Mouse (Mus musculus): ENCODE data around the gene Dda1. TPM values are rescaled to one million over a fixed set of nuclear protein-coding genes. Genes with fewer than 3 reads are reported as not detected.
A peak's percentile ranks its signal among the peaks of the same experiment; 100 is the strongest.

Dda1 gene
- total and polyA plus RNA-seq, 2 experiments from 2014 or later = 184 to 283 TPM

DNA sequence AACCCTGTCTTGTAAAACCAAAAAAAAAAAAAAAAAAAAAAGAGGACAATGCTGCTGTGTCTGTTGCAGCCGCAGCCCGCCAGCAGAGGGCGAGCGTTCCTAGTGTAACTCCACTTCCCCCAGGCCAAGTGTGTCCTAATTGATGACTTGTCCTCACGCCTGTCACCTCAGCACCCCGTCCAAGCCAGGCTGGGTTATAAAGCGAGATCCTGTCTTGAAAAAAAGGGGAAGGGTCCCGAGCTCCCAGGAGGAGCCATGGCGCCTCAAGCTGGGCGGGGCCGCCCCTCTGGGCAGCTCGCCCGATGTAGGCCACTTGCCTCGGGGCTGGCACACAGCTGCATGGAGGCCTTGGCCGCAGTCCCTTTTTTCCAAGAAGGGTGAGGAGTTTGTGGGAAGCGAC is 26.0 kb downstream of the Dda1 start:
- WGBS = 19% methylated on average over 16 of the region's 16 CpGs
- peak; percentile 83 for ATAC-seq
- peaks cover 18% of the 10 kb centered on the region for H3K36me3 ChIP-seq (ENCODE audit: insufficient read depth)
- no peaks in the 10 kb centered on the region for H3K4me1 ChIP-seq (ENCODE audit: insufficient read depth)
- H3K9ac ChIP-seq = no peak overlapping the region
- H3K4me3 ChIP-seq (ENCODE audit: low read depth, low read length) = no peak overlapping the region
- peak; percentile 84 for DNase-seq
- H3K27ac ChIP-seq (ENCODE audit: low read depth, low read length) = no peak overlapping the region
- no peaks in the 10 kb centered on the region for H3K27me3 ChIP-seq (ENCODE audit: insufficient read depth, low read length)
- TF ChIP-seq CTCF (IDR thresholded peaks at IDR 0.05; ENCODE audit: low read depth) = peak; percentile 76
- no peaks in the 10 kb centered on the region for H3K9me3 ChIP-seq (ENCODE audit: low read length)
- peak overlapping the region; percentile 35; the same call in 1 of the 2 replicates for H3K4me2 ChIP-seq (ENCODE audit: low read depth)

DNA sequence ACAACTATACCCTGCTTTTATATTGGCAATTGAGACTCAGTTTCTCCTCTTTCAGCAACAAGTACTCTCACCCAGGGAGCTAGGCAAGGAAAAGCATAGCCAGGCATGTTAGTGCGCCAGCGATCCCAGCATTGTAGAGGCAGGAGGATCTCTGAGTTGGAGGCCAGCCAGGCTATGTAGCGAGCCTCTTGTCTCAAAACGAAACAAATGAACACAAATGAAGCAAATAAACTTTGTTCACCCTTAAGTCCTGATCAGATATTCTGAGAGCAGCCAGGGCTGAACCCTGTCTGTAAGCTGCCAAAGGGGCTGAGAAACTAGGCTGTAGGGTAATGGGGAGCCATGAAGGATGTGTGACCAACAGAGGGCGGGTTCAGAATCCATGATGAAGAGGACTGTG is 26.8 kb downstream of the Dda1 start:
- Histone ChIP-seq H3K36me3 (ENCODE audit: insufficient read depth) (peaks cover 18% of the 10 kb centered on the region), H3K4me2 (ENCODE audit: low read depth) (no peak overlapping the region), H3K27ac (ENCODE audit: low read depth, low read length) (no peak overlapping the region), H3K27me3 (ENCODE audit: insufficient read depth, low read length) (no peaks in the 10 kb centered on the region), H3K4me3 (ENCODE audit: low read depth, low read length) (no peak overlapping the region), H3K9ac (no peak overlapping the region), H3K4me1 (ENCODE audit: insufficient read depth) (no peaks in the 10 kb centered on the region), H3K9me3 (ENCODE audit: low read length) (no peaks in the 10 kb centered on the region)
- no peak for TF ChIP-seq CTCF (IDR thresholded peaks at IDR 0.05; ENCODE audit: low read depth)
- DNase-seq (no peak), ATAC-seq (no peak)
- WGBS = 81% methylated on average over 5 of the region's 5 CpGs

DNA sequence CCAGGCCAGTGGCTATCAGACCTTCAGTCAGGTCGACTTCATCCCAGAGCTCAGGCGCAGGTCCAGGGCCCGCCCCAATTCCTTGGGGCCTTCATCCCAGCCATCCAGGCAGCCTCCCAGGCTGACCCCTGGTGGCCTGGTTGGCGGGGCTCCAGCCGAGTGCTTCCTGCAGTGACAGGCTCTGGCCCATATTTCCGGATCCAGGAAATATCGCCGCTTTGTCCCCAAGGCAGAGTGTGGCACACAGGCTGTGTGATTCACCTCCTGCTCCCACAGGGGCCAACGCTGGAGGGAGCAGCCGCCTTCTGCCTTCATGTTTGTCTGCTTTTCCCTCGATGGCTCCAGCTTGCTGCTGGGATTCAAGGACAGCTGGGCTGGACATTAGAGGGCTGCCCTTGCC is 27.5 kb downstream of the Dda1 start:
- DNase-seq (no peak), ATAC-seq (no peak)
- Histone ChIP-seq H3K9me3 (ENCODE audit: low read length) (no peaks in the 10 kb centered on the region), H3K36me3 (ENCODE audit: insufficient read depth) (peaks cover 14% of the 10 kb centered on the region), H3K4me3 (ENCODE audit: low read depth, low read length) (no peak overlapping the region), H3K4me1 (ENCODE audit: insufficient read depth) (no peaks in the 10 kb centered on the region), H3K27ac (ENCODE audit: low read depth, low read length) (no peak overlapping the region), H3K4me2 (ENCODE audit: low read depth) (no peak overlapping the region), H3K27me3 (ENCODE audit: insufficient read depth, low read length) (no peaks in the 10 kb centered on the region), H3K9ac (no peak overlapping the region)
- WGBS = 54% methylated on average over 11 of the region's 11 CpGs
- 0 out of 2 replicates have a peak, but pooled peaks have one; percentile 15 for TF ChIP-seq CTCF (IDR thresholded peaks at IDR 0.05; ENCODE audit: low read depth)

DNA sequence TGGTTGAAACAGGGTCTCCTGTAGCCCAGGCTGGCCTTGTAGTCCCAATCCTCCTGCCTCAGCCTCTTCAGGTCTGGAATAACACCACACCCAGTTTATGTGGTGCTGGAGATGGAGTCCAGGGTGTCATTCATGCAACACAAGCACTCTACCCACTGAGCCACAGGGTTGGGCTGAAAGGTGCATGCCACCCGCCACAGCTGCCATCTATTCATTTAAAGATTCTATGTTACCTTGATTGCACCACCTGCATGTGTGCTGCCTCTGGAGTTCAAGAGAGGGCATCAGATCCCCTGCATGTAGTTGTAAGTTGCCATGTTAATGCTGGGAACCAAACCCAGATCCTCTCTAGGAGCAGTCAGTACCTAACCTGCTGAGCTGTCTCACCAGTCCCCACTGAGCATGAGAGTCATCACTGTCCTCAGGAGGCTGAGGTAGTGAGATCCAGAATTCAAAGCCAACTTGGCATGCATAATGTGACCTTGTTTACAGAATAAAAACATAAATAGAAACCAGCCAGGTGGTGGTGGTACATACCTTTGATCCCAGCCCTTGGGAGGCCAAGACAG is 28.2 kb downstream of the Dda1 start:
- no peak overlapping the region for H3K27ac ChIP-seq (ENCODE audit: low read depth, low read length)
- DNase-seq (no peak), ATAC-seq (no peak)
- H3K4me1 ChIP-seq (ENCODE audit: insufficient read depth) = no peaks in the 10 kb centered on the region
- peaks cover 11% of the 10 kb centered on the region for H3K36me3 ChIP-seq (ENCODE audit: insufficient read depth)
- H3K27me3 ChIP-seq (ENCODE audit: insufficient read depth, low read length) = no peaks in the 10 kb centered on the region
- 89% methylated on average over 1 of the region's 1 CpGs for WGBS
- no peaks in the 10 kb centered on the region for H3K9me3 ChIP-seq (ENCODE audit: low read length)
- TF ChIP-seq CTCF (IDR thresholded peaks at IDR 0.05; ENCODE audit: low read depth) = no peak
- no peak overlapping the region for H3K9ac ChIP-seq
- no peak overlapping the region for H3K4me2 ChIP-seq (ENCODE audit: low read depth)
- no peak overlapping the region for H3K4me3 ChIP-seq (ENCODE audit: low read depth, low read length)

DNA sequence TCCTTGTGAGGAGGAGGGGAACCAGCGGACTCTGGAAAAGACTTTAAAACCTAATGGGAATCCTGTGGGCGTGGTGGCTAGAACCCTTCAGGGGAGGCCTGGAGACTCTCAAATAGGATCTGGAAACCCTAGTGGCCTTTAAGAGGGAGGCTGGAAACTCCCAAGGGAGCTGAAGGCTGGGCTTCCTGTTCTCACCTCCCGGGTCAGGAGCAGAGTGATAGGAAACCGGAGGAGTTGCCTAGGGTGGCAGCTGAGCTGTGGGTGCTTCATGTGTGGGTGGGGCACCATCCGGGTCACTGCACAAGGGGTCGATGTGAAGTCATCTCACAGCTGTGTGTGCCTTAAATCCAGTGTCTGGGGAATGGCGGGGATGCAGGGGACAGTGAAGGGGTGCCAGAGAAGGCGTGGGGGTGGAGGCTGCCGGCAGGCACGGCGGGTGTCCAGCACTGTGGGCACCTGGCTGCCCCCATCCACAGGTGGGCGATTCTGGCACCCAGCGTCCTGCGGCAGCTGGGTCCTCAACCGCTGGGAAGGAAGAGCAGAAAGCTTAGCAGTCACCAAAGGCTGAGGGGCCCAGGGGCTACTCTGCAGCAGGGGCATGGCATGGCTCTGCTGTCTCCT is 29.0 kb downstream of the Dda1 start:
- WGBS = 29% methylated on average over 15 of the region's 15 CpGs
- Histone ChIP-seq H3K4me3 (ENCODE audit: low read depth, low read length) (no peak overlapping the region), H3K4me1 (ENCODE audit: insufficient read depth) (no peaks in the 10 kb centered on the region), H3K27me3 (ENCODE audit: insufficient read depth, low read length) (no peaks in the 10 kb centered on the region), H3K4me2 (ENCODE audit: low read depth) (no peak overlapping the region), H3K36me3 (ENCODE audit: insufficient read depth) (peaks cover 3% of the 10 kb centered on the region; the same call in 1 of the 2 replicates), H3K9ac (no peak overlapping the region), H3K27ac (ENCODE audit: low read depth, low read length) (no peak overlapping the region), H3K9me3 (ENCODE audit: low read length) (no peaks in the 10 kb centered on the region)
- no peak for TF ChIP-seq CTCF (IDR thresholded peaks at IDR 0.05; ENCODE audit: low read depth)
- no peak for DNase-seq
- ATAC-seq = no peak

DNA sequence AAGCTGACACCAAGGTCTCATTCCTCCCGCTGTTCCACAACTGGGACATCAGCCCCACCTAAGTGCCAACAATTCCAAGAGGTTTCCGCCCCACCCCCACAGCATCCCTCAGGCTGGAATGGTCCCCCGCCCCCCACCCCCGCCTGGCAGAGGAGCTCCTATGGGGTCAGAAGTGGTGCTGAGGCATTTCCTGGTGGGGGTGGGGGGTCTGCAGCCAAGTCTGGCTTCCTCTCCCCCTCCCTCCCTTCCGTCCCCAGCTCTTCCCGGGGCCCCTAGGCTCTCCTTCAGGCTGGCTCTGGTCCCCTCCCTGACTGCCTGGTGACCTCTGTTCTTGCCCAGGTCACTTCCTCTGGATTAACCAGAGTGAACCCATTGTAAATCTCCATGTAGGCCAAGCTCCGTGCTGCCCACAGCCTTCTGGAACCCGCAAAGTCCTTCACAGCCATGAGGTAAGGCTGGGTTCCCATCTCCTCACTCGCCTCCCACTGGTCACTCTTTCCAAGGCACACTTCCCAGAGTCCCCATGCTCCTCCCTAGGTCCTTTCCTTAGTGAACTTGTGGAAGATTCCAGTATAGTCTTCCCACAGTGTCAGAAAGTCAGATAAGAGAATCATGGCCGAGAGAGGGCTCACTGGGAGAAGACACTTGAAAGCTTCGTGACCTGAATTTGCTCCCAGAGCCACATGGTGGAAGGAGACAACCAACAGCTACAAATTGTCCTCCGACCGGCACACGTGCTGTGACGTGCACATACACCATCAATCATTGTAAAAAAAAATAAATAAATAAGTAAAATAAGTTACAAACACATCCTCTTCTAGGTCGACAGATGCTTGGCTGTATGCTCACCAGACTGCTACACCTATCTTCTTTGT is 30.1 kb downstream of the Dda1 start:
- Histone ChIP-seq H3K4me1 (ENCODE audit: insufficient read depth) (no peaks in the 10 kb centered on the region), H3K9ac (no peak overlapping the region), H3K9me3 (ENCODE audit: low read length) (no peaks in the 10 kb centered on the region), H3K27me3 (ENCODE audit: insufficient read depth, low read length) (no peaks in the 10 kb centered on the region), H3K27ac (ENCODE audit: low read depth, low read length) (no peak overlapping the region), H3K36me3 (ENCODE audit: insufficient read depth) (no peaks in the 10 kb centered on the region), H3K4me2 (ENCODE audit: low read depth) (no peak overlapping the region), H3K4me3 (ENCODE audit: low read depth, low read length) (no peak overlapping the region)
- ATAC-seq = no peak
- no peak for DNase-seq
- 49% methylated on average over 16 of the region's 16 CpGs for WGBS
- no peak for TF ChIP-seq CTCF (IDR thresholded peaks at IDR 0.05; ENCODE audit: low read depth)

DNA sequence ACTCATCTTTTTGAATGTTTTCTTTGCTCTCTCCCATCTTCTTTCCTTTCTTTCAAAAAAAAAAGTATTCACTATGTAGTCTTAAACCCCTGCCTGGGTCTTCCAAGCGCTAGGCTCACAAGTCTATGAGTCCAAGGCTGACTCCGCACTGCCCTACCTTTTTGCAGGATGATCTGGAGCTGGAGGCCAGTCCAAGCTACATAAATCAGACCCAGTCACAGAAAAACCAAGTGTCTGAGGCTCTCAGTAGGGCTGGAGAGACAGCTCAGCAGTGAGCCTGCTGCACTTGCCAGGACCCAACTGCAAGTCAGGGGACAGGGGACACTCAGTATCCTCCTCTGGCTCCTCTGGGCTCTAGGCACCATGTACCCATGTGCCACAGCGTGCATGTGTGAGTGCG is 35.4 kb downstream of the Dda1 start:
- TF ChIP-seq CTCF (IDR thresholded peaks at IDR 0.05; ENCODE audit: low read depth) = no peak
- Histone ChIP-seq H3K36me3 (ENCODE audit: insufficient read depth) (no peaks in the 10 kb centered on the region), H3K27me3 (ENCODE audit: insufficient read depth, low read length) (peaks cover 32% of the 10 kb centered on the region), H3K4me3 (ENCODE audit: low read depth, low read length) (no peak overlapping the region), H3K4me2 (ENCODE audit: low read depth) (no peak overlapping the region), H3K27ac (ENCODE audit: low read depth, low read length) (no peak overlapping the region), H3K9ac (no peak overlapping the region), H3K9me3 (ENCODE audit: low read length) (no peaks in the 10 kb centered on the region), H3K4me1 (ENCODE audit: insufficient read depth) (no peaks in the 10 kb centered on the region)
- ATAC-seq = no peak
- 94% methylated on average over 4 of the region's 4 CpGs for WGBS
- no peak for DNase-seq
